Mouse (Mus musculus): ENCODE results near the gene Ubl7. TPM values are rescaled to one million over a fixed set of nuclear protein-coding genes. Genes with fewer than 3 reads are reported as not detected.

Ubl7 gene
- total and polyA plus RNA-seq, 3 experiments = 22.7 to 89.6 TPM; not detected in 1

DNA sequence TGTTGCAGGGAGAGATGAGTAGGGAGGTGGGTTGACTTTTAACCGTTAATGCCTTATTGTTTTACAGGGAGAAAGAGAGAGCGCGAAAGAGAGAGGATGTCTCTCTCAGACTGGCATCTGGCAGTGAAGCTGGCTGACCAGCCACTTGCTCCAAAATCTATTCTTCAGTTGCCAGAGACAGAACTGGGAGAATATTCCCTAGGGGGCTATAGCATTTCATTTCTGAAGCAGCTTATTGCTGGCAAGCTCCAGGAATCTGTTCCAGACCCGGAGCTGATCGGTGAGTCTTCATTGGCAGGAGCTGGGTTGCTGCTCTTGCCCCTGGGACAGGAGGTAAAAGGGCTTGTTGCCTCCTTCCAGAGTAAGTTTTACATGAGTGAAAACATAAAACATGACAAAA lies 1.8 kb downstream of the Ubl7 start:
- H3K36me3 ChIP-seq (ENCODE audit: control insufficient read depth in 1 of 2, insufficient read depth in 2 of 2, low read length in 2 of 2) = peaks cover 0 to 2% of the 10 kb centered on the region in 2 experiments; a peak in 1 of 4 replicates
- DNase-seq (ENCODE audit: low read depth, low spot score) = no peak
- TF ChIP-seq SIN3A (IDR thresholded peaks at IDR 0.05; ENCODE audit: low read length) = no peak
- TF ChIP-seq NELFE (IDR thresholded peaks at IDR 0.05; ENCODE audit: low read depth, low read length) = no peak
- no peak for TF ChIP-seq MAZ (IDR thresholded peaks at IDR 0.05; ENCODE audit: low read depth, low read length)
- TF ChIP-seq MYB (IDR thresholded peaks at IDR 0.05; ENCODE audit: low read depth, low read length) = no peak
- no peak for TF ChIP-seq ELF1 (IDR thresholded peaks at IDR 0.05; ENCODE audit: low read depth, low read length)
- TF ChIP-seq KAT2A (conservative IDR thresholded peaks at IDR 0.05; ENCODE audit: low read depth, low read length) = no peak
- TF ChIP-seq POLR2AphosphoS5 (IDR thresholded peaks at IDR 0.05; ENCODE audit: borderline replicate concordance, low read depth, low read length) = no peak
- no peak for TF ChIP-seq GABPA (IDR thresholded peaks at IDR 0.05; ENCODE audit: low read depth, low read length)
- no peak for TF ChIP-seq GATA1 (IDR thresholded peaks at IDR 0.05; ENCODE audit: low read depth, low read length)
- no peak for TF ChIP-seq NRF1 (IDR thresholded peaks at IDR 0.05; ENCODE audit: insufficient read depth, low read depth, low read length, poor library complexity, severe bottlenecking)
- no peak for TF ChIP-seq SMC3 (IDR thresholded peaks at IDR 0.05; ENCODE audit: low read depth, low read length)
- no peak for TF ChIP-seq ZC3H11A (IDR thresholded peaks at IDR 0.05; ENCODE audit: low read depth, low read length)
- TF ChIP-seq MXI1 (IDR thresholded peaks at IDR 0.05; ENCODE audit: low read depth, low read length) = no peak
- TF ChIP-seq BHLHE40 (IDR thresholded peaks at IDR 0.05; ENCODE audit: borderline replicate concordance, low read depth, low read length) = no peak
- no peak for TF ChIP-seq JUND (IDR thresholded peaks at IDR 0.05; ENCODE audit: low read depth, low read length)
- no peak for TF ChIP-seq ETS1 (IDR thresholded peaks at IDR 0.05; ENCODE audit: low read depth, low read length)
- no peak for TF ChIP-seq MAX (IDR thresholded peaks at IDR 0.05; ENCODE audit: low read length)
- TF ChIP-seq TAL1 (IDR thresholded peaks at IDR 0.05; ENCODE audit: low read length) = no peak
- no peak for TF ChIP-seq ZMIZ1 (IDR thresholded peaks at IDR 0.05; ENCODE audit: low read depth, low read length)
- TF ChIP-seq POLR2A (IDR thresholded peaks at IDR 0.05; ENCODE audit: control insufficient read depth in 1 of 2, insufficient read depth in 1 of 2, low read depth in 1 of 2, low read length in 2 of 2, poor library complexity in 1 of 2) = no peak
- peaks cover 5% of the 10 kb centered on the region; the same call in 1 of the 2 replicates for H3K79me2 ChIP-seq (ENCODE audit: control insufficient read depth, insufficient read depth, low read length, poor library complexity)
- H3K27ac ChIP-seq (ENCODE audit: control insufficient read depth, low read depth, low read length) = no peak overlapping the region
- H3K9me3 ChIP-seq (replicated peaks; ENCODE audit: insufficient read depth, low read length) = no peaks in the 10 kb centered on the region
- no peak overlapping the region for H3K9ac ChIP-seq (ENCODE audit: control insufficient read depth, low read depth, low read length, poor library complexity, severe bottlenecking)
- H3K4me3 ChIP-seq (ENCODE audit: control insufficient read depth in 1 of 2, insufficient read depth in 1 of 2, low read depth in 2 of 2, low read length in 2 of 2) = no peak overlapping the region
- peaks cover 0 to 5% of the 10 kb centered on the region in 2 experiments; a peak in 3 of 4 replicates for H3K4me1 ChIP-seq (ENCODE audit: control insufficient read depth in 1 of 2, insufficient read depth in 2 of 2, low read length in 2 of 2)
- H3K27me3 ChIP-seq (ENCODE audit: control insufficient read depth in 1 of 2, insufficient read depth in 2 of 2, low read length in 2 of 2) = no peaks in the 10 kb centered on the region

DNA sequence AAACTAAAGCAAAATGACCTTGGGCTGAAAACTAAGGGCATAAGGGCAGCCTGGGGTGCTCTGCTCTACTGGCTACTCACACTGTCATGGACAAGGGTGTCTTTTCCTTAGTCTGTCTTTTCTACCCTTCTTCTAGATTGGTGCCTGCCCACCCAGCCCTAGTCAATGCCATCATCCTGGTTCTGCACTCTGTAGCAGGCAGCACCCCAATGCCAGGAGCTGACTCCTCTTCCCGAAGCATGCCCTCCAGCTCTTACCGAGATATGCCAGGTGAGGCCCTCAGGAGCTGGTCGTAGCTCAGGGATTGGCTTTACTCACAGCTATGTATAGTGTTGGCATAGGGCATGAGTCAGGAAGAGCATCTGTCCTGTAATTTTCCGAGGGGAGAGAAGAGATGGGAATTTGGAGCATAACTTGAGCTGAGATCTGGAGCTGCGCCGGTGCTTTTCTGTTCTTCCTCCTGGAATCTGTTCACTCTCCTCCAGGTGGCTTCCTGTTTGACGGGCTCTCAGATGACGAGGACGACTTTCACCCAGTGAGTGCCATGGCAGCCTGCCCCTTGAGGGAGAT lies 10.8 kb downstream of the Ubl7 start:
- Histone ChIP-seq H3K9ac (ENCODE audit: control insufficient read depth, low read depth, low read length, poor library complexity, severe bottlenecking) (no peak overlapping the region), H3K9me3 (replicated peaks; ENCODE audit: insufficient read depth, low read length) (no peaks in the 10 kb centered on the region), H3K4me3 (ENCODE audit: control insufficient read depth in 1 of 2, insufficient read depth in 1 of 2, low read depth in 2 of 2, low read length in 2 of 2) (no peak overlapping the region), H3K27ac (ENCODE audit: control insufficient read depth, low read depth, low read length) (no peak overlapping the region), H3K4me1 (ENCODE audit: control insufficient read depth in 1 of 2, insufficient read depth in 2 of 2, low read length in 2 of 2) (no peaks in the 10 kb centered on the region), H3K79me2 (ENCODE audit: control insufficient read depth, insufficient read depth, low read length, poor library complexity) (no peaks in the 10 kb centered on the region), H3K36me3 (ENCODE audit: control insufficient read depth in 1 of 2, insufficient read depth in 2 of 2, low read length in 2 of 2) (peaks cover 0 to 3% of the 10 kb centered on the region in 2 experiments; a peak in 1 of 4 replicates), H3K27me3 (ENCODE audit: control insufficient read depth in 1 of 2, insufficient read depth in 2 of 2, low read length in 2 of 2) (no peaks in the 10 kb centered on the region)
- no peak for DNase-seq (ENCODE audit: low read depth, low spot score)
- TF ChIP-seq RAD21 (IDR thresholded peaks at IDR 0.05; ENCODE audit: low read depth, low read length) = no peak
- no peak for TF ChIP-seq E2F4 (IDR thresholded peaks at IDR 0.05; ENCODE audit: borderline replicate concordance, low read depth, low read length)
- TF ChIP-seq ZKSCAN1 (IDR thresholded peaks at IDR 0.05; ENCODE audit: low read depth, low read length) = no peak
- TF ChIP-seq USF2 (IDR thresholded peaks at IDR 0.05; ENCODE audit: borderline replicate concordance in 1 of 2, insufficient read depth in 1 of 2, low read depth in 1 of 2, low read length in 2 of 2) = no peak
- no peak for TF ChIP-seq EP300 (IDR thresholded peaks at IDR 0.05; ENCODE audit: low read depth in 1 of 2, low read length in 2 of 2)
- TF ChIP-seq ZNF384 (IDR thresholded peaks at IDR 0.05; ENCODE audit: low read depth, low read length) = no peak
- TF ChIP-seq RCOR1 (IDR thresholded peaks at IDR 0.05; ENCODE audit: low read depth, low read length) = no peak
- no peak for TF ChIP-seq TCF12 (IDR thresholded peaks at IDR 0.05; ENCODE audit: low read depth, low read length)
- no peak for TF ChIP-seq UBTF (IDR thresholded peaks at IDR 0.05; ENCODE audit: borderline replicate concordance, insufficient read depth, low read depth, low read length)
- TF ChIP-seq MAFK (IDR thresholded peaks at IDR 0.05; ENCODE audit: borderline replicate concordance, low read depth, low read length) = no peak
- TF ChIP-seq POLR2AphosphoS5 (IDR thresholded peaks at IDR 0.05; ENCODE audit: borderline replicate concordance, low read depth, low read length) = no peak
- TF ChIP-seq POLR2AphosphoS2 (IDR thresholded peaks at IDR 0.05; ENCODE audit: low read length) = no peak
- no peak for TF ChIP-seq JUND (IDR thresholded peaks at IDR 0.05; ENCODE audit: low read depth, low read length)
- no peak for TF ChIP-seq MYB (IDR thresholded peaks at IDR 0.05; ENCODE audit: low read depth, low read length)
- no peak for TF ChIP-seq NELFE (IDR thresholded peaks at IDR 0.05; ENCODE audit: low read depth, low read length)

All from MEL (cell line).